Mouse (Mus musculus): ENCODE data around the gene Nrxn1. TPM values are rescaled to one million over a fixed set of nuclear protein-coding genes. Genes with fewer than 3 reads are reported as not detected.

The Nrxn1 gene
- total RNA-seq, 2 experiments from 2014 or later: 450 to 453 TPM

GRCm38 (mm10) chr17:90681019-90681418 is 411.9 kb downstream of the Nrxn1 start:
- H3K4me3 ChIP-seq: no peak overlapping the region
- DNase-seq (ENCODE audit: low spot score in 2 of 2): no peak
- no peak overlapping the region for H3K27ac ChIP-seq
- TF ChIP-seq CTCF (conservative IDR thresholded peaks at IDR 0.05): no peak

- DNase-seq (ENCODE audit: low spot score in 2 of 2): no peak
- Histone ChIP-seq H3K4me3 (no peak overlapping the region), H3K27ac (no peak overlapping the region)
- no peak for TF ChIP-seq CTCF (conservative IDR thresholded peaks at IDR 0.05)
Observed at GRCm38 (mm10) chr17:90676676-90677075, 416.2 kb downstream of the Nrxn1 start.

GRCm38 (mm10) chr17:90662318-90662717 is 430.6 kb downstream of the Nrxn1 start:
- no peak overlapping the region for H3K27ac ChIP-seq
- no peak for TF ChIP-seq CTCF (conservative IDR thresholded peaks at IDR 0.05)
- no peak overlapping the region for H3K4me3 ChIP-seq
- DNase-seq (ENCODE audit: low spot score in 2 of 2): no peak

- DNase-seq (ENCODE audit: low spot score in 2 of 2): no peak
- TF ChIP-seq CTCF (conservative IDR thresholded peaks at IDR 0.05): no peak
- Histone ChIP-seq H3K27ac (peak overlapping the region; percentile 60; the same call in 1 of the 2 replicates), H3K4me3 (no peak overlapping the region)
Observed at GRCm38 (mm10) chr17:90654506-90654905, 438.4 kb downstream of the Nrxn1 start.

GRCm38 (mm10) chr17:90653347-90653746 is 439.5 kb downstream of the Nrxn1 start:
- Histone ChIP-seq H3K27ac (peak overlapping the region; percentile 60; the same call in 1 of the 2 replicates), H3K4me3 (no peak overlapping the region)
- peak; percentile 53 to 67 for DNase-seq (ENCODE audit: low spot score in 2 of 2)
- no peak for TF ChIP-seq CTCF (conservative IDR thresholded peaks at IDR 0.05)

- Histone ChIP-seq H3K4me3 (no peak overlapping the region), H3K27ac (no peak overlapping the region)
- no peak for TF ChIP-seq CTCF (conservative IDR thresholded peaks at IDR 0.05)
- no peak for DNase-seq (ENCODE audit: low spot score in 2 of 2)
Observed at GRCm38 (mm10) chr17:90650279-90650678, 442.6 kb downstream of the Nrxn1 start.

GRCm38 (mm10) chr17:90638970-90639524 is 453.8 kb downstream of the Nrxn1 start:
- peak in 1 of 2 experiments; percentile 56 for DNase-seq (ENCODE audit: low spot score in 2 of 2)
- TF ChIP-seq CTCF (conservative IDR thresholded peaks at IDR 0.05): no peak
- Histone ChIP-seq H3K4me3 (no peak overlapping the region), H3K27ac (0 out of 2 replicates have a peak overlapping the region, but pooled peaks have one; percentile 3)

- no peak overlapping the region for H3K4me3 ChIP-seq
- 0 out of 2 replicates have a peak, but pooled peaks have one; percentile 5 for TF ChIP-seq CTCF (conservative IDR thresholded peaks at IDR 0.05)
- no peak for DNase-seq (ENCODE audit: low spot score in 2 of 2)
- no peak overlapping the region for H3K27ac ChIP-seq
Observed at GRCm38 (mm10) chr17:90638183-90638727, 454.6 kb downstream of the Nrxn1 start.

GRCm38 (mm10) chr17:90631371-90631770 is 461.5 kb downstream of the Nrxn1 start:
- no peak for DNase-seq (ENCODE audit: low spot score in 2 of 2)
- H3K27ac ChIP-seq: peak overlapping the region; percentile 65; the same call in 1 of the 2 replicates
- no peak overlapping the region for H3K4me3 ChIP-seq
- TF ChIP-seq CTCF (conservative IDR thresholded peaks at IDR 0.05): no peak

GRCm38 (mm10) chr17:90629851-90630250 is 463.0 kb downstream of the Nrxn1 start:
- TF ChIP-seq CTCF (conservative IDR thresholded peaks at IDR 0.05): no peak
- Histone ChIP-seq H3K4me3 (peak overlapping the region; percentile 25; the same call in 1 of the 2 replicates), H3K27ac (peak overlapping the region; percentile 89)
- DNase-seq (ENCODE audit: low spot score in 2 of 2): peak in 1 of 2 experiments; percentile 43

GRCm38 (mm10) chr17:90628469-90628868 is 464.4 kb downstream of the Nrxn1 start:
- Histone ChIP-seq H3K27ac (peak overlapping the region; percentile 89), H3K4me3 (peak overlapping the region; percentile 16; the same call in 1 of the 2 replicates)
- TF ChIP-seq CTCF (conservative IDR thresholded peaks at IDR 0.05): peak; percentile 93
- DNase-seq (ENCODE audit: low spot score in 2 of 2): peak; percentile 63 to 84

GRCm38 (mm10) chr17:90628004-90628403 is 464.9 kb downstream of the Nrxn1 start:
- no peak for DNase-seq (ENCODE audit: low spot score in 2 of 2)
- no peak for TF ChIP-seq CTCF (conservative IDR thresholded peaks at IDR 0.05)
- peak overlapping the region; percentile 89 for H3K27ac ChIP-seq
- peak overlapping the region; percentile 16 for H3K4me3 ChIP-seq

GRCm38 (mm10) chr17:90627395-90627794 is 465.5 kb downstream of the Nrxn1 start:
- DNase-seq (ENCODE audit: low spot score in 2 of 2): no peak
- TF ChIP-seq CTCF (conservative IDR thresholded peaks at IDR 0.05): no peak
- Histone ChIP-seq H3K4me3 (no peak overlapping the region), H3K27ac (peak overlapping the region; percentile 89)

Measured in layer of hippocampus, adult 2 months (tissue).